Mouse (Mus musculus): Measurements from ENCODE around the gene Syne2.

Syne2 gene

GRCm38 (mm10) chr12:76046561-76046960 is 228.6 kb downstream of the Syne2 start:
- no peak for DNase-seq (ENCODE audit: low spot score in 2 of 2)

- DNase-seq (ENCODE audit: low spot score in 2 of 2), result no peak
Observed at GRCm38 (mm10) chr12:76047921-76048320, 230.0 kb downstream of the Syne2 start.

DNA sequence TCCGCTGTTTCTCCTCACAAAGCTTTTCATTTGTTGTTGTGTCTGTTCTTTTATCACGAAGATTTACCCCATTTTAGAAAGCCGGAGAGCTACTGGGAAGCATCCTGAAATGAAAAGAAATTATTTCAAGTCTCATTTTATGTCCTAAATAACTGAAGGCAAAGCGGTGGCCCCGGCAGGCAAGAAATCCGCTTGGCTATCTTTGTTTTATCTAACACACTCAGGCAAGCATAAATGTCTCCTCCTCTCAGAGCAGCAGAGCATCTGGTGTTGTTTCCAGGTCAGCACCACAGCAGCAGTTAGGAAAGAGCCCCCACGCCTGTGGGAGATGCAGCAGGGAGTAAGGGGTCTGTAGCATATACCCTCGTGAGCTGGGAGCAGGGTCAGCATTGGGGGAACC is 230.7 kb downstream of the Syne2 start:
- no peak for DNase-seq (ENCODE audit: low spot score in 2 of 2)

- no peak for DNase-seq (ENCODE audit: low spot score in 2 of 2)
Observed at GRCm38 (mm10) chr12:76049343-76049742, 231.4 kb downstream of the Syne2 start.

DNA sequence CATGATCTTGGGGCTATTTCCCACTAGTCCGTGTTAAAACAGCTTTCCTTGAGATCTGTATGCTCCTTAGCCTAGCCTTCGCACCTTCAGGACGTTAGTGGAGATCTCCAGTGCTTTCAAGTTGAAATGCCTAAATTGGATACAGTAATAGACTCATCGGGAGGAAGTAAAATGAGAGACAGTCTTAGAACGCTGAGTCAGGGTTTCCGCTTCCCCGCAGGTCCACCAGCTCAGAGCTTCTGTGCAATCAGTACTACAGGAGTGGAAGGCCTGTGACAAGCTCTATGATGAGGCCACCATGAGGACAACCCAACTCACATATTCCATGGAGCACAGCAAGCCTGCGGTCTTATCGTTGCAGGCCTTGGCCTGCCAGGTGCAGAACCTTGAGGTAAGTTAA is 233.9 kb downstream of the Syne2 start:
- DNase-seq (ENCODE audit: low spot score in 2 of 2), result no peak

DNA sequence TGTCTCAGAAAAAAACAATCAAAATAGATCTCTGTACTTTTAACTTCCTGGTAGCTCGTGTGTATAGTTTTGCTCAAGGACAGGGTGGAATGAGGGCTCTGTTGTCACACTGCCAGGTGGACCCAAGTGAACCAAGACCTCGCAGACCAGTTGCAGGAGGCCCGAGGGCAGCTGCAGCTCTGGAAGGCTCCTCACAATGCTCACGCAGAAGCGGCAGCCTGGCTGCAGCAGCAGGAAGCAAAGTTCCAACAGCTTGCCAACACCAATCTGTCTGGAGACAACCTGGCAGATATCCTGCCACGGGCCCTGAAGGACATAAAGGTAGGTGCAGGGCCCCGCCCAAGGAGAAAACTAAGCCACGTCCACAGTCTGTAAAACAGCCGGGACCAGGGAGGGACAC is 236.7 kb downstream of the Syne2 start:
- DNase-seq (ENCODE audit: low spot score in 2 of 2), result no peak

- DNase-seq (ENCODE audit: low spot score in 2 of 2), result no peak
Observed at GRCm38 (mm10) chr12:76063001-76063400, 245.1 kb downstream of the Syne2 start.

DNA sequence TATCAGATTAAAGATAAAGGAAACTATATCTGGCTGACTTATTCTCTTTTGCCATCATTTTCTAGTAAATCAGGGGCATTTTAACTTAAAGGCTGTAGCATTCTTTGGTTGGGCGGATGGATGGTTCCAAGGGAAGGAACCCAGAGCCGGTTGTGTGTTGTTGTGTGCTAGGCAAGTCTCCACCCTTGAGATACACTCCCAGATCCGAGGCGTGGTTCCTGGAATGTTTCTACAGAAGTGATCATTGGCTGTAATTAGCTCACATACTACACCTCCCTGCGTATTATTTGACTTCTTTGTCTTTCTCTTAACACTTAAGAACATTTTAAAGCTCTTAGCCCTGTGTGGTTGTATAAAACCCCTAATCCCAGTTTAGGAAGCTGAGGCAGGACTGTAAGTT is 252.5 kb downstream of the Syne2 start:
- DNase-seq (ENCODE audit: low spot score in 2 of 2), result no peak

- no peak for DNase-seq (ENCODE audit: low spot score in 2 of 2)
Observed at GRCm38 (mm10) chr12:76071935-76072849, 254.3 kb downstream of the Syne2 start.

DNA sequence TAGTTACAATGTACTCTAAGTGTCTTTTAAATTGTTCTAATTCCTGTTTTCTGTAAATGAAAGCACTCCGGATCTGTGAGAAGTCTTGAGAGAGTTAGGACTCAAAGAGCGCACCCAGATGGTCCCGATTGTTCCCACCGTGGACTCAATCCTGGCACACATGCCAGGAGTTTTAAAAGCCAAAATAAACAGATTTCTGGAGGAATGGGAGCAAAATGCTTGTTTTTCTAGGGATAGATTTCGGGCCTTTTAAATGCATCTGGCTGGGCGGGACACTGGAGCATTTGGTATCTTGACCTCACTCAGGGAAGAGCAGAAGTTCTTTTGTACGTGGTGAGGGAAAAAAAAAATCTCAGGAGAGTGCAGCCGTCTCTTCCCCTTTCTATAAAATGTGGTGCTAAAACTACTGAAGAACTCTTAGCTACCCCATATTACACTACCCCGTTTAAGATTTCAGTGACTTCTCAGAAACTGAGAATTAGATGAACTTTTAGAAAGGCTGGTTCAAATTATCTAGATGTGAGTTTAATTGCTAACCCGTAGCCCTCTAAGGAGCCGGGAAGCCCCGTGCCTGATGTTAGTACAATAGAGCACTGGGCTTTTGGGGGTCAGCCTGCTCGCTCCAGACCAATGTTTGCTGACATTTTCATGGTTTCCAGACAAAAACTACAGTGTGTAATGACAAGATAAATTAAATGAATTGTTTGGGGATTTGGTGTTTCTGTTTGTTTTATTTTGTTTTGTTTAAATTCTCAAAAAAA is 255.3 kb downstream of the Syne2 start:
- DNase-seq (ENCODE audit: low spot score in 2 of 2), result no peak

- no peak for DNase-seq (ENCODE audit: low spot score in 2 of 2)
Observed at GRCm38 (mm10) chr12:76073981-76074380, 256.0 kb downstream of the Syne2 start.

DNA sequence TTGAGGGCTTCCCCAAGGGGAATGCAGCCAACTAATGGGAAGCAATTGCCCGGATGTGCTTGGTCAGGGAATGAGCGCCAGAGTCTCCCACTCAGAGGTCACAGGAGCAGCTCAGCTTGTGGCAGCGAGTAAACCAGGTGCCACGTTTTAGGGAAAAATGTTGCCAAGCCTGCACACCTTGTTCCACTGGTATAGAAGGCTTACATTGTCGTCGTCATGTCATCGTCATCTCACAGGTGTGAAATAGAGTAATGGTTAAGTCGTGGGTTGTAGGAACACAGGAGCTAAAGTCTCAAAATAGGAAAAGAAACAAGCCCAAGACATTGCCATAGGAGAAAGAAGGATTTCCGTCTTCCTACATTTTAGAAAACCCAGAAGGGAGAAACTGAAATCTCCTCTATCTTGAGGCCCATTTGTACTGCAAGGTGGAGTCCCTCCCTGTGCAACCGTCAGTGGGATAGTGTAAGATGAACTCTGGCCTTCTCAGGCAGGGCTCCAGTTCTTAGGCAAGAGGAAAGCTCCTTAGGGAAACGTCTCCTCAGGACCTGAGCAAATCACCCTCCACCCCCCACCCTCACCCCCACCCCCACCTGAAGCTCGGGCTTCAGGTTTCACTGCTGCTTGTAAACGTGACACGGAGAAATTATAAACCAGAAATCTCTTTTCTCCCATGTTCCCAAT is 263.1 kb downstream of the Syne2 start:
- no peak for DNase-seq (ENCODE audit: low spot score in 2 of 2)

GRCm38 (mm10) chr12:76081557-76082211 is 263.8 kb downstream of the Syne2 start:
- DNase-seq (ENCODE audit: low spot score in 2 of 2), result peak; percentile 77 to 82

- no peak for DNase-seq (ENCODE audit: low spot score in 2 of 2)
Observed at GRCm38 (mm10) chr12:76085066-76085465, 267.1 kb downstream of the Syne2 start.

DNA sequence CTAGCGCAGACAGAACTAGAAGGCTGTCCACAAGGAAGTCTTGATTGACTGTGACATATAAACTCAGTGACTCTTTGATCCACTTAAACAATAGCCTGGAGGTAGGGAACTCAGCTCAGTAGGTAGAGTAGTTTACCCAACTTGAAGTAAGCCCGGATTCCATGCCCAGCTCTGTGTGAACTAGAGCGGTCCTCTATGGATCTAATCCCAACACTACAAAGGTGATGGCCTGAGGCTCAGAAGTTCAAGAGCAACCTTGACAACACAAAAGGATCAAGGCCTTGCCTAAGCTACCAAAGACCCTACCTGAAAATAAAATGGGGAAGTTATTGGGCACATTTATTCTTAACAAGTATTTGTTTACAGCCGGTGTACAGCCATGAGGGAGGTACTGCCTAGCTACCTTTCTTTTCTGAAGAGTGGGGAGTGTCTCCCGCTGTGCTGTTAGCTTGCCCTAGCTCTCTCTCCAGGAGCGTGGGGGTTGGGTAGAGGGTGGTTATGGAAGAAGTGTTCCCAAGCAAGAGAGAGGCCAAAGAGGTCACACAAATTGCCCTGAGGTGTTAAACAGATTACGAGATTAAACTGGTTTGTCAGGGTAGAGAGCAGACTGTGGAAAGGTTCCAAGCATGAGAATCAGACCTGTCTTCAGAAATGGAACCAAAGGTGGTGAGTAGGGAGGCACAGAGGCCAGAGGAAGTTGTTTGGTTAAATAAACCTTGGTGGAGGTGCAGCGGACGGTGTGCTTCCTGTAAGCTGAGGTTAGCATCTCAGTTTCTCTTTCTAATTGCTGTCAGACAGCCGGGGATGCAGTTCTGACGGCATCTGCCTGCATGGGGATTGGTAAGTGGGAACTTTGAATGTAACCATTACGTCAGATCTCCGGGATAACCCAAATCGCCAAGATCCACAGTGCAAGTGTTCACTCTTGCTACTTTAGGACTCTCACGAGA is 268.3 kb downstream of the Syne2 start:
- DNase-seq (ENCODE audit: low spot score in 2 of 2), result no peak

DNA sequence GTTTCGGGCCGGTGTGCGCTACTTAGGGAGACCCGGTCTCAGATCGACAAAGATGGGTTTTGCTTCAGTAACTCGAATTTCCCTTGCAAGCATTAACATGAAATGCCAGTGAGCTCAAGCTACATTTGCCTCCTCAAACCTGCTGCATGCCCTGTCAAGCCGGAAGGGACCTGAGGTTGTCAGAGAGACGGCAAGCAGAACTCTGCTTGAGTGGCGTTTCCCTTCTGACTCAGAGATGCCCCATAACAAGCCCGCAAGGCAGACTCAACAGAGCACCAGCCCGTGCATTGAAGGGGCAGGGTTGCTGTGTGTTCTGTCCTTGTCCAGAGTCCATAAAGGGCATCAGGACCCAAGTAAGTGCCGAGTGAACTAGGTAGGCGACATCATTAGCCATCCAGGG is 269.1 kb downstream of the Syne2 start:
- no peak for DNase-seq (ENCODE audit: low spot score in 2 of 2)

GRCm38 (mm10) chr12:76092789-76093466 is 275.0 kb downstream of the Syne2 start:
- no peak for DNase-seq (ENCODE audit: low spot score in 2 of 2)

GRCm38 (mm10) chr12:76093613-76094588 is 276.0 kb downstream of the Syne2 start:
- no peak for DNase-seq (ENCODE audit: low spot score in 2 of 2)

All from right cerebral cortex, postnatal 36 days (tissue).